Mouse (Mus musculus) neutrophil, adult 65 days (primary cell): Measurements from ENCODE around the gene Lemd1. TPM values are rescaled to one million over a fixed set of nuclear protein-coding genes. Genes with fewer than 3 reads are reported as not detected.

Experiments used
- total RNA-seq: library from RNA; stranded (reverse); gene quantifications from 2 replicates; pipeline ENCODE4 v1.2.4, GENCODE M21; 2023

Lemd1 gene
- total RNA-seq = not detected in 2 replicates

DNA sequence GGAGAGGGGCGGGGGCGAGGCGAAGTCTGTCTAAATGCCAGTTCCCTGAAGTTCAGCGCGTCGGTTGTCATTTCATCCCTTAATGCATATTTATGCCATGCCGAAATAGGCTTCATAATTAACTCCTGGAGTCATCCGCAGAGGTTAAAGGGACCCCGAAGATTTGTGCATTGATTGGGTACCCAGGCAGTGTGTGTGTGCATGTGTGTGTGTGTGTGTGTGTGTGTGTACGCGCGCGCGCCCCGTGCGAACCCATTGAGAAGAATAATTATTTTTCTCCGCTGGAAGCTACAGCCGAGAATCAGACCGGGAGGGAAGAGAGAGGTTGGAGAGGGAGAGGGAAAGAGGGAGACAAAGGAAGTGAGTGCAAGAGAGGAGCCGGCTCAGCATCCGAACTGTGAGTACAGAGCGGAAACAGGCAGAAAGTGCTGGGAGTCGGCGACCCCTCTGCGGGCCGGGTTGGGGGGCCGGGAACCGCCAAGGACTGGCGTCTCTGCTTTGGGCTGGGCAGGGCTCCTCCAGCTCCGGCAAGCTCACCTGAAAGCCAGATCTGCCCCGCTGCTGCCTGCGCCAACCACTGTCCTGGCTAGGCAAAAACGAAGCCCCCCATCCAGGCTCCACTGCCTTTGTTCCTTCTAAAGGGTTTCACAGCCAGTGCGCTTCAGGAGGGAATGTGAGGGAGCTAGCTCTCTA is at the start of gene Lemd1, which contains the start of gene AC124108.1:
Gene Lemd1 (plus strand): TSS at position 339 of the 693 bp plus-strand sequence.
Gene AC124108.1 (plus strand): TSS at position 365 of the 693 bp plus-strand sequence.

DNA sequence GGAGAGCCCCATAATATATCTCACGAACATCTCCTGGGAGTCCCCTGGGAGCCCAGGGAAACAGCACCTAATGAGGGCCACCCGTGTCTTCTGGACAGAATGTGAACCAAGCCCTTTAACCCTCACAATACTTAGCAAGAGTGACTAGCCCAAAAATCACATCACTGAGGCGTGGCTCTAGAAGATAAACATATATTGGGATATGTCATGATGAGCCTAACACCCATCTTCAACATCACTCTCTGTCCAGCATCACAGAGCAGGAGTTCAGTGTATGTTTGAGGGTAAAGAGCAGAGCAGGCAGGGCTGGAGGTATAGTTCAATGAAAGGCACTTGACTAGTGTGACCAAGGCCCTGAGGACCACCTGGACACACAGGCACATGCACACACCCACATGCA is 38.4 kb downstream of the Lemd1 start, which contains the start of gene Gm10188:
Gene Gm10188 (minus strand): TSS at position 101 of the 400 bp plus-strand sequence.

DNA sequence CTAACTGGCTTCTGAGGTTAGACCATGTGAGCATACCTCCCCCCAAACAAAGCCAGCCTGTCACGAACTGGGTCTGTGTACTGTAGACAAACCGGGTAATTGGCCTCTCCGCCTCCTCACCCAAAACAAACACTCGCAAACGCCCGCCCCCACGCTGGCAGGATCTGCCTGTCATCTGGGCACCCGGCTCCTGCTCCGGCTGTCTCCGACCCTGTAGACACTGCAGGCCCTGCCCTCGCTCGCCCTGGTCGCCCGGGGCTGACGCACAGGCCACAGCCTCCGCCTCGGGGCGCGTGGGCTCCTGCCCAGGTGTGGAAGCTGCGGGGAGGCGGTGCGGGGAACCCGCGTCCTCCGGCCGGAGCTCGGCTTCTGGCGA is 107.2 kb downstream of the Lemd1 start, which contains the start of gene Klhdc8a:
Gene Klhdc8a (plus strand): TSS at position 202 of the 376 bp plus-strand sequence.

Other genes with a start within 250 kb of the Lemd1 start
- 0.13 TPM in 1 of 2 replicates, not detected in the other for gene Slc45a3, start 228.5 kb upstream of the Lemd1 start, total RNA-seq
- 115 and 157 TPM in 2 replicates for gene Elk4, start 183.8 kb upstream of the Lemd1 start, total RNA-seq
- gene Mfsd4a, start 123.4 kb upstream of the Lemd1 start, total RNA-seq = not detected in 2 replicates
- gene Cdk18, start 51.7 kb upstream of the Lemd1 start, total RNA-seq = 1.2 and 1.3 TPM in 2 replicates
- gene AC124108.1, start within 50 bp of the Lemd1 start, total RNA-seq = not detected in 2 replicates
- not detected in 2 replicates for gene Gm10188, start 38.3 kb downstream of the Lemd1 start, total RNA-seq
- not detected in 2 replicates for gene Klhdc8a, start 107.2 kb downstream of the Lemd1 start, total RNA-seq
- gene Nuak2, start 124.7 kb downstream of the Lemd1 start, total RNA-seq = 42.9 TPM in 2 replicates
- gene Tmcc2, start 199.8 kb downstream of the Lemd1 start, total RNA-seq = 3.1 and 3.5 TPM in 2 replicates
- gene Dstyk, start 226.1 kb downstream of the Lemd1 start, total RNA-seq = 31.8 and 49.6 TPM in 2 replicates